Mouse (Mus musculus) lung, embryonic 15.5 days (tissue): ENCODE data around the gene Pitpnc1. TPM values are rescaled to one million over a fixed set of nuclear protein-coding genes. Genes with fewer than 3 reads are reported as not detected.

ENCODE experiments used
- ATAC-seq: fragments of 200-750 bp; cut with Nextera tagmentation; 2 replicates; pipeline ENCODE4 v1.8.0; 2017; ENCODE audit warnings: moderate number of reproducible peaks, borderline replicate concordance; ENCODE audit not compliant: low FRiP score, low TSS enrichment; ENCODE audit errors: extremely low read depth
- H3K27ac ChIP-seq: fragments of 300-500 bp; sonication (generic); 2 replicates; pipeline ENCODE4 v1.5.1; 2015; ENCODE audit warnings: moderate library complexity, mild to moderate bottlenecking, inconsistent platforms
- H3K27me3 ChIP-seq: fragments of 300-500 bp; sonication (generic); 2 replicates; pipeline ENCODE4 v1.6.1; 2015; ENCODE audit warnings: inconsistent platforms
- H3K36me3 ChIP-seq: fragments of 300-500 bp; sonication (generic); 2 replicates; pipeline ENCODE4 v1.6.1; 2015; ENCODE audit warnings: inconsistent platforms
- H3K4me1 ChIP-seq: fragments of 300-500 bp; sonication (generic); 2 replicates; pipeline ENCODE4 v1.6.1; 2015; ENCODE audit warnings: inconsistent platforms
- H3K4me2 ChIP-seq: fragments of 300-500 bp; sonication (generic); 2 replicates; pipeline ENCODE4 v1.6.1; 2015; ENCODE audit warnings: inconsistent platforms, mild to moderate bottlenecking, moderate library complexity
- H3K4me3 ChIP-seq: fragments of 300-500 bp; sonication (generic); 2 replicates; pipeline ENCODE4 v1.5.1; 2015; ENCODE audit warnings: mild to moderate bottlenecking, inconsistent platforms
- H3K9ac ChIP-seq: fragments of 300-500 bp; sonication (generic); 2 replicates; pipeline ENCODE4 v1.6.1; 2015; ENCODE audit warnings: inconsistent platforms
- H3K9me3 ChIP-seq: fragments of 300-500 bp; sonication (generic); 2 replicates; pipeline ENCODE4 v1.6.1; 2016; ENCODE audit warnings: inconsistent platforms
- WGBS: fragments of 180-500 bp; shearing (Covaris S2); methylation state at CpG from one replicate; pipeline ENCODE4 v1.1.7; 2015; 5-methylcytosine and 5-hydroxymethylcytosine counted together
- polyA plus RNA-seq: library from polyadenylated mRNA; unstranded; fragments of >200 nt; fragmentation: Nextera tagmentation; extraction: Ambion mirVana; gene quantifications from 2 replicates; pipeline ENCODE4 v1.2.1, GENCODE M21; 2015

Pitpnc1 gene
- polyA plus RNA-seq, 1 experiment from 2014 or later: 16.7 TPM

GRCm38 (mm10) chr11:107449169-107449910 lies 21.2 kb downstream of the Pitpnc1 start:
- H3K9ac ChIP-seq: no peak overlapping the region
- ATAC-seq: 0 out of 2 replicates have a peak, but pooled peaks have one; percentile 27
- H3K27ac ChIP-seq: no peak overlapping the region
- H3K4me2 ChIP-seq: no peak overlapping the region
- no peak overlapping the region for H3K4me3 ChIP-seq
- WGBS: 69% methylated on average over 17 of the region's 17 CpGs
- H3K9me3 ChIP-seq: no peaks in the 10 kb centered on the region
- H3K4me1 ChIP-seq: peaks cover 36% of the 10 kb centered on the region
- no peaks in the 10 kb centered on the region for H3K36me3 ChIP-seq
- no peaks in the 10 kb centered on the region for H3K27me3 ChIP-seq

GRCm38 (mm10) chr11:107447915-107448314 lies 22.6 kb downstream of the Pitpnc1 start:
- no peaks in the 10 kb centered on the region for H3K36me3 ChIP-seq
- no peak overlapping the region for H3K4me3 ChIP-seq
- no peak for ATAC-seq
- 81% methylated on average over 9 of the region's 9 CpGs for WGBS
- H3K27me3 ChIP-seq: no peaks in the 10 kb centered on the region
- no peaks in the 10 kb centered on the region for H3K9me3 ChIP-seq
- no peak overlapping the region for H3K4me2 ChIP-seq
- peaks cover 36% of the 10 kb centered on the region for H3K4me1 ChIP-seq
- H3K9ac ChIP-seq: no peak overlapping the region
- no peak overlapping the region for H3K27ac ChIP-seq

GRCm38 (mm10) chr11:107447349-107447748 lies 23.1 kb downstream of the Pitpnc1 start:
- WGBS: 54% methylated on average over 5 of the region's 5 CpGs
- no peak overlapping the region for H3K9ac ChIP-seq
- no peak for ATAC-seq
- H3K4me2 ChIP-seq: no peak overlapping the region
- H3K36me3 ChIP-seq: no peaks in the 10 kb centered on the region
- H3K27ac ChIP-seq: no peak overlapping the region
- no peaks in the 10 kb centered on the region for H3K27me3 ChIP-seq
- H3K9me3 ChIP-seq: no peaks in the 10 kb centered on the region
- H3K4me1 ChIP-seq: peaks cover 36% of the 10 kb centered on the region
- H3K4me3 ChIP-seq: no peak overlapping the region

DNA sequence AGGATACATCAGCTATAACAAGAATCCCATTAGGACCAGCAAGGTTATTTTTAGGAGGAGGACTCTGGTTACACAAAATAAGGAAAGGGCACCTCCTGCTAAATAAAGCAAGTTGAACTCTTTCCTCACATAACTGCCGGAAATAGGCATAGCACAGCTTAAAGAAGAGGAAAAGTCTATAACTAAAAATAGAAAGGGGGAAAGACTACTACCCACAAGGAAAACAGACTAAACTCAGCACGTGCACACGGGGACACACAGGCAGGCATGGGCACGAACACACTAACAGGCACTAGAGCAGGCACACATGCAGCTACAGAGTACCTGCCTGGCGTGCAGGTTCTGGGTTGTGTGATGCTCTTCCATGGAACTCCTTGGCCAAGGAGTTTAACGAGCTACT lies 23.8 kb downstream of the Pitpnc1 start:
- no peaks in the 10 kb centered on the region for H3K36me3 ChIP-seq
- 71% methylated on average over 6 of the region's 6 CpGs for WGBS
- no peak for ATAC-seq
- H3K9ac ChIP-seq: no peak overlapping the region
- no peak overlapping the region for H3K4me2 ChIP-seq
- H3K27ac ChIP-seq: no peak overlapping the region
- H3K4me3 ChIP-seq: no peak overlapping the region
- no peaks in the 10 kb centered on the region for H3K9me3 ChIP-seq
- H3K4me1 ChIP-seq: peaks cover 36% of the 10 kb centered on the region
- no peaks in the 10 kb centered on the region for H3K27me3 ChIP-seq

GRCm38 (mm10) chr11:107445683-107446082 lies 24.8 kb downstream of the Pitpnc1 start:
- no peaks in the 10 kb centered on the region for H3K9me3 ChIP-seq
- ATAC-seq: no peak
- H3K4me2 ChIP-seq: no peak overlapping the region
- peaks cover 28% of the 10 kb centered on the region for H3K4me1 ChIP-seq
- H3K27me3 ChIP-seq: no peaks in the 10 kb centered on the region
- WGBS: 90% methylated on average over 3 of the region's 3 CpGs
- no peaks in the 10 kb centered on the region for H3K36me3 ChIP-seq
- no peak overlapping the region for H3K27ac ChIP-seq
- H3K9ac ChIP-seq: no peak overlapping the region
- H3K4me3 ChIP-seq: no peak overlapping the region

DNA sequence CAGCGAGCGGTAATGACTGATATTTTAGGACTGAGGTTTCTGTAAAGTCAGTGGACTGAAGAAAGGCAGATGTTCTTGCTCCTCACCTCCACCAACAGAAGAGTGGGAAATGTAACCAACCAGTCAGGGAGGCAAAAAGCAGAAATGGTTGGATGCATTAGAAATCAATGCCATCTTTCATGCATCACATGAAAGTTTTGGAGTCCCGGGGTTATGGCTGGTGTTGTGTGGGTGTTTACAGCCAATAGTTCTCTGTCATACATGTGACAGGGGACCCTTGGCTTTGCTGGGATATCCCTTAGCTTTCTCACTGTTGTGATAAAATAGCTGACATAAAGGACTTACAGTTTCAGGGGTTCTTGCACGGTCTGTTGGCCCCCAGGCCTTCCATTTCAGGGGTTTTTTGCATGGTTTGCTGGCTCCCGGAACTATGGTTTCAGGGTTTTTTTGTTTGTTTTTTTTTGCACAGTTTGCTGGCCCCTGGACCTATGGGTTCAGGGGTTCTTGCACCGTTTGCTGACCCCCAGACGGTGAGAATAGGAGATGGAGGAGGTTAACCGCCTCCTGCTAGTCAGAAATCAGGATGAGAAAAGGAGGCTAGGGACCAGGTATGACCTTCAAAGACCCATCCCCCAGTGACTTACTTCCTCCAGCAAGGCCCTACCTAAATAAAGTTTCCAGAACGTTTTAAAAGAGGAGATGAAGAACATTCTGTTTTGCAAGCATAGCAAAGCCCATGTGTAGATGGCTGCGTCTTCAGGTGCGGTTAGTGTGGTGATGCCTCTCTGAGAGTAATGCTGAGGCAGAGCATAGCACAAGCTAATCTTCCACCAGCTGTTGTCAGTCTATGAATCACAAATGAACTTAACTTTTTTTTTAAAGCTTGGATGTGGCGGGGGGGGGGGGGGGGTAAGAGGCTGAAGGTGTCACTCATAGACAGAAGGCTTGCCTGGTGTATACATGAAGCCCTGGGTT lies 27.1 kb downstream of the Pitpnc1 start:
- H3K4me3 ChIP-seq: no peak overlapping the region
- H3K9me3 ChIP-seq: no peaks in the 10 kb centered on the region
- ATAC-seq: no peak
- no peak overlapping the region for H3K4me2 ChIP-seq
- no peaks in the 10 kb centered on the region for H3K36me3 ChIP-seq
- no peak overlapping the region for H3K9ac ChIP-seq
- no peak overlapping the region for H3K27ac ChIP-seq
- H3K27me3 ChIP-seq: no peaks in the 10 kb centered on the region
- WGBS: 76% methylated on average over 12 of the region's 12 CpGs
- peaks cover 10% of the 10 kb centered on the region; the same call in 1 of the 2 replicates for H3K4me1 ChIP-seq

DNA sequence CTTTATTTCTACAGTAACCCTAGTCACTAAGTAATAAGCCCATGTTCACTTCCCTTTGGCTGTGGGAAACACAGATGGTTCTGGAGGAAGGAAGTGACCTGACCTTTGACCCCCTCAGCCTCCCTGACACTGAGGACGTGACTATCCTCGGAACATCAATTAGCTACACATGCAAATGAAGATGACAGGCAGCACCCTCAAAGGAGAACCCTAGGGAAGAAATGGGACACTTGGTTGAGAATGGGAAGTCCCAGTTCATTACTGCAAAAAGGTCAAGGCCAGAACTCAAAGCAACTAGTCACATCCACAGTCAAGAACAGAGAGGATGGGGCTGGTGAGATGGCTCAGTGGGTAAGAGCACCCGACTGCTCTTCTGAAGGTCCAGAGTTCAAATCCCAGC lies 29.4 kb downstream of the Pitpnc1 start:
- H3K9me3 ChIP-seq: no peaks in the 10 kb centered on the region
- H3K36me3 ChIP-seq: no peaks in the 10 kb centered on the region
- no peak overlapping the region for H3K4me2 ChIP-seq
- H3K27ac ChIP-seq: no peak overlapping the region
- ATAC-seq: no peak
- WGBS: 59% methylated on average over 3 of the region's 3 CpGs
- H3K9ac ChIP-seq: no peak overlapping the region
- peaks cover 10% of the 10 kb centered on the region; the same call in 1 of the 2 replicates for H3K4me1 ChIP-seq
- no peak overlapping the region for H3K4me3 ChIP-seq
- H3K27me3 ChIP-seq: no peaks in the 10 kb centered on the region

DNA sequence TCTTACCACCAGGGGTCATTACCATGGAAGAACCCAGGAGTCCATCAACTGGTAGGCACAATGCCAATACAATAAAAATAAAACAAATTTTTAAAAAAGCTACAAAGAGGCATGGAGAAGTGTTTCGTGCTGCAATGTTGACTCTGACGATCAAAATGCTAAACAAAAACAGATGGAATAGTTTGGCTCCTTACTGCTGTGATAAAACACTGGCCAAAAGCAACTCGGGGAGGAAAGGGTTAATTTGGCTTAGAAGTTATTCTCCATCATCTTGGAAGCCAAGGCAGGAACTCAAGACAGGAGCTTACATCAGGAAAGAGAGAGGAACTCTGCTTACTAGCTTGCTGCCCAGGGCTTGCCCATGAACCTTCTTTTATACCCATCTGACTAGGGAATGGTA lies 32.4 kb downstream of the Pitpnc1 start:
- Histone ChIP-seq H3K27me3 (no peaks in the 10 kb centered on the region), H3K4me3 (no peak overlapping the region), H3K4me1 (peaks cover 10% of the 10 kb centered on the region; the same call in 1 of the 2 replicates), H3K9ac (no peak overlapping the region), H3K9me3 (no peaks in the 10 kb centered on the region), H3K4me2 (no peak overlapping the region), H3K36me3 (no peaks in the 10 kb centered on the region), H3K27ac (no peak overlapping the region)
- 58% methylated on average over 3 of the region's 3 CpGs for WGBS
- ATAC-seq: no peak

GRCm38 (mm10) chr11:107437723-107438122 lies 32.8 kb downstream of the Pitpnc1 start:
- Histone ChIP-seq H3K4me1 (peaks cover 10% of the 10 kb centered on the region; the same call in 1 of the 2 replicates), H3K9ac (no peak overlapping the region), H3K4me2 (no peak overlapping the region), H3K27ac (no peak overlapping the region), H3K4me3 (no peak overlapping the region), H3K9me3 (no peaks in the 10 kb centered on the region), H3K36me3 (no peaks in the 10 kb centered on the region), H3K27me3 (no peaks in the 10 kb centered on the region)
- 50% methylated on average over 4 of the region's 4 CpGs for WGBS
- ATAC-seq: no peak

GRCm38 (mm10) chr11:107435776-107436449 lies 34.6 kb downstream of the Pitpnc1 start:
- peaks cover 10% of the 10 kb centered on the region; the same call in 1 of the 2 replicates for H3K4me1 ChIP-seq
- no peak overlapping the region for H3K4me3 ChIP-seq
- H3K27ac ChIP-seq: no peak overlapping the region
- no peak overlapping the region for H3K9ac ChIP-seq
- no peaks in the 10 kb centered on the region for H3K36me3 ChIP-seq
- H3K9me3 ChIP-seq: no peaks in the 10 kb centered on the region
- no peaks in the 10 kb centered on the region for H3K27me3 ChIP-seq
- 87% methylated on average over 6 of the region's 6 CpGs for WGBS
- no peak overlapping the region for H3K4me2 ChIP-seq
- no peak for ATAC-seq

DNA sequence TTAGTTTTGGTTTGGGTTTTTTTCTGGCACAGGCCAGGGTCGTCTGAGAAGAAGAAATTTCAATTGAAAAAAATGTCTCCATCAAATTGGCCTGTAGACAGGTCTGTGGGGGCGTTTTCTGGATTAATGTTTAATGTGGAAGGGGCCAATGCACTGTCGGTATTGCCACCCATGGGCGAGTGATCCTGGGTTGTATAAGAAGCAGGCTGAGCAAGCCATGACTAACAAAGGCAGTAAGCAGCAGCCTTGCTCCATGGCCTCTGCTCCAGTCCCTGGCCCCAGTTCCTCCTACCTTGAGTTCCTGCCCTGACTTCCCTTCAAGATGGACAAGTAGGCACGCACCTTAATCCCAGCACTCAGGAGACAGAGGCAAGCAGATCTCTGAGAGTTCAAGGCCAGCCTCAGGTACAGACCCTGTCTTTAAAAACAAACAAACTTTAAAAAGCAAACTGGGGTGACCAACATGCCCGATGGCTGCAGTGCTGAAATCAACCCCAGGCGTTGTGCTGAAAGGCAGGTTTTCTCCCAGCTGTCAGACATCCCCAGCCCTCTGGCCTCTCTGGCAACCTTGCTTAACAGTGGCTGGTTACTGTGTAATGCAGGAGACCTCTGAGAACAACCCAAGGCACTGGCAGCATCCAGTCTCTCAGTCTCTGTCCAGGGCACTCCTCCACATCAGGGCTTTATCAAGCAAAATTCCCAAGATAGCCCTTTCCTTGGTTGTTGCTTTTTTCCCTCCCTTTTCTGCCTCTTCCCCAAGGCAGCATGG lies 39.1 kb downstream of the Pitpnc1 start:
- 73% methylated on average over 7 of the region's 7 CpGs for WGBS
- Histone ChIP-seq H3K9me3 (no peaks in the 10 kb centered on the region), H3K4me2 (no peak overlapping the region), H3K36me3 (no peaks in the 10 kb centered on the region), H3K27ac (no peak overlapping the region), H3K9ac (no peak overlapping the region), H3K4me1 (no peaks in the 10 kb centered on the region), H3K4me3 (no peak overlapping the region), H3K27me3 (no peaks in the 10 kb centered on the region)
- no peak for ATAC-seq
